ENCODE assay signal across 8 mouse cellular contexts in genomic region chr10:80755291-80756015, GRCm38 (mm10). TPM values are rescaled to one million over a fixed set of nuclear protein-coding genes. Genes with fewer than 3 reads are reported as not detected.
A peak's percentile ranks its signal among the peaks of the same experiment; 100 is the strongest.
DNase-seq lines count a peak whose midpoint lies in the region; ATAC-seq and TF ChIP-seq lines count a peak whose summit lies in the region.

No protein-coding gene starts in this region.

- no peak for DNase-seq in kidney, postnatal 0 days (ENCODE audit: low spot score)
- DNase-seq in kidney, postnatal 36 days, result no peak
- no peak for DNase-seq in intestine, embryonic 14.5 days (ENCODE audit: low spot score)
- DNase-seq in naive thymus-derived CD4-positive, alpha-beta T cell, adult 2 months (ENCODE audit: low read depth), result peak; percentile 52
- DNase-seq in adrenal gland, postnatal 36 days, result no peak
- no peak for DNase-seq in adrenal gland, adult 2 months
- no peak for DNase-seq in left cerebral cortex, adult 8-10 months (ENCODE audit: low spot score in 2 of 2)

- peak overlapping the region; percentile 69 for H3K27ac ChIP-seq in kidney, postnatal 0 days
- peak overlapping the region; percentile 87 for H3K27ac ChIP-seq in embryonic facial prominence, embryonic 13.5 days
- H3K27ac ChIP-seq in intestine, embryonic 14.5 days (ENCODE audit: low read depth), result peak overlapping the region; percentile 74

- under 1% methylated on average over 63 of the region's 75 CpGs for WGBS in kidney, postnatal 0 days
- under 1% methylated on average over 72 of the region's 75 CpGs for WGBS in embryonic facial prominence, embryonic 13.5 days
- WGBS in intestine, embryonic 14.5 days, result under 1% methylated on average over 75 of the region's 75 CpGs

- ATAC-seq in kidney, postnatal 0 days (replicated peaks; ENCODE audit: low FRiP score, low read depth), result no peak
- no peak for ATAC-seq in embryonic facial prominence, embryonic 13.5 days (ENCODE audit: insufficient number of reproducible peaks, insufficient read depth, low FRiP score, low TSS enrichment, low read depth)
- no peak for ATAC-seq in intestine, embryonic 14.5 days (replicated peaks; ENCODE audit: low FRiP score, low TSS enrichment, low read depth)

- no peaks in the 10 kb centered on the region for H3K27me3 ChIP-seq in kidney, postnatal 0 days (ENCODE audit: insufficient read depth, low read length)
- H3K27me3 ChIP-seq in embryonic facial prominence, embryonic 13.5 days, result no peaks in the 10 kb centered on the region
- no peaks in the 10 kb centered on the region for H3K27me3 ChIP-seq in intestine, embryonic 14.5 days (replicated peaks; ENCODE audit: control insufficient read depth, insufficient read depth, low read length)

- TF ChIP-seq CTCF in kidney, postnatal 0 days (IDR thresholded peaks at IDR 0.05; ENCODE audit: low read depth), result no peak

- H3K4me1 ChIP-seq in kidney, postnatal 0 days (replicated peaks; ENCODE audit: insufficient read depth, low read length), result peaks cover 24% of the 10 kb centered on the region
- peaks cover 44% of the 10 kb centered on the region for H3K4me1 ChIP-seq in embryonic facial prominence, embryonic 13.5 days
- H3K4me1 ChIP-seq in intestine, embryonic 14.5 days (replicated peaks; ENCODE audit: control insufficient read depth, insufficient read depth, low read length), result peaks cover 24% of the 10 kb centered on the region

- H3K9ac ChIP-seq in kidney, postnatal 0 days (ENCODE audit: low read depth, low read length), result peak overlapping the region; percentile 83
- H3K9ac ChIP-seq in embryonic facial prominence, embryonic 13.5 days, result peak overlapping the region; percentile 96
- H3K9ac ChIP-seq in intestine, embryonic 14.5 days (ENCODE audit: low read length), result peak overlapping the region; percentile 95

- H3K9me3 ChIP-seq in kidney, postnatal 0 days (replicated peaks; ENCODE audit: low read length), result no peaks in the 10 kb centered on the region
- H3K9me3 ChIP-seq in embryonic facial prominence, embryonic 13.5 days, result no peaks in the 10 kb centered on the region
- H3K9me3 ChIP-seq in intestine, embryonic 14.5 days (ENCODE audit: control insufficient read depth, low read length), result no peaks in the 10 kb centered on the region

- H3K4me2 ChIP-seq in kidney, postnatal 0 days (ENCODE audit: low read length), result peak overlapping the region; percentile 85
- H3K4me2 ChIP-seq in embryonic facial prominence, embryonic 13.5 days, result peak overlapping the region; percentile 96
- peak overlapping the region; percentile 100 for H3K4me2 ChIP-seq in intestine, embryonic 14.5 days (ENCODE audit: low read length)

- no peaks in the 10 kb centered on the region for H3K36me3 ChIP-seq in kidney, postnatal 0 days (ENCODE audit: insufficient read depth, low read length)
- H3K36me3 ChIP-seq in embryonic facial prominence, embryonic 13.5 days, result no peaks in the 10 kb centered on the region
- no peaks in the 10 kb centered on the region for H3K36me3 ChIP-seq in intestine, embryonic 14.5 days (ENCODE audit: control insufficient read depth, insufficient read depth, low read length)

- peak overlapping the region; percentile 86 for H3K4me3 ChIP-seq in kidney, postnatal 0 days (replicated peaks; ENCODE audit: low read depth, low read length)
- H3K4me3 ChIP-seq in embryonic facial prominence, embryonic 13.5 days, result peak overlapping the region; percentile 95
- H3K4me3 ChIP-seq in intestine, embryonic 14.5 days (ENCODE audit: low read depth, low read length), result peak overlapping the region; percentile 93

RNA-seq across cellular contexts. Expression of gene Dot1l, which starts 0.4 kb away (rescaled TPM):
- 9.7 and 9.9 TPM in 2 replicates for polyA plus RNA-seq in kidney, postnatal 0 days (2015; fragmentation: Nextera tagmentation; extraction: Ambion mirVana)
- 17.9 and 18.5 TPM in 2 replicates for polyA plus RNA-seq in embryonic facial prominence, embryonic 13.5 days (2015; fragmentation: Nextera tagmentation; extraction: Ambion mirVana)
- 21.1 and 22.7 TPM in 2 replicates for polyA plus RNA-seq in intestine, embryonic 14.5 days (2014; fragmentation: Nextera tagmentation; extraction: Ambion mirVana)
- 10 to 100 TPM; 53.2 to 64.6 TPM for total RNA-seq in adrenal gland, postnatal 36 days (2021)
- total RNA-seq in adrenal gland, adult 2 months (2021), result 10 to 100 TPM; 31.7 to 80.6 TPM
- 109 and 170 TPM in 2 replicates for polyA plus RNA-seq in adrenal gland, adult 2 months (2012; rRNA removed)
- 10 to 100 TPM; 39.0 to 53.1 (median 41.5) TPM for total RNA-seq in left cerebral cortex, adult 8-10 months (2022)

RNA-seq across cellular contexts. Expression of gene Ap3d1, which starts 13.4 kb away (rescaled TPM):
- polyA plus RNA-seq in kidney, postnatal 0 days (2015; fragmentation: Nextera tagmentation; extraction: Ambion mirVana), result 54.2 and 58.3 TPM in 2 replicates
- 73.3 and 73.5 TPM in 2 replicates for polyA plus RNA-seq in embryonic facial prominence, embryonic 13.5 days (2015; fragmentation: Nextera tagmentation; extraction: Ambion mirVana)
- polyA plus RNA-seq in intestine, embryonic 14.5 days (2014; fragmentation: Nextera tagmentation; extraction: Ambion mirVana), result 74.1 and 77.4 TPM in 2 replicates
- 10 to 100 TPM; 80.3 to 99.6 TPM for total RNA-seq in adrenal gland, postnatal 36 days (2021)
- 100 to 1,000 TPM in 1 of 2 experiments, 10 to 100 TPM in 1; 85.6 to 104 TPM for total RNA-seq in adrenal gland, adult 2 months (2021)
- 98.1 and 131 TPM in 2 replicates for polyA plus RNA-seq in adrenal gland, adult 2 months (2012; rRNA removed)
- total RNA-seq in left cerebral cortex, adult 8-10 months (2022), result 100 to 1,000 TPM; 126 to 147 (median 139) TPM

RNA-seq across cellular contexts. Expression of gene Sf3a2, which starts 42.5 kb away (rescaled TPM):
- polyA plus RNA-seq in kidney, postnatal 0 days (2015; fragmentation: Nextera tagmentation; extraction: Ambion mirVana), result 57.1 and 61.9 TPM in 2 replicates
- polyA plus RNA-seq in embryonic facial prominence, embryonic 13.5 days (2015; fragmentation: Nextera tagmentation; extraction: Ambion mirVana), result 75.6 and 78.9 TPM in 2 replicates
- 85.4 and 89.3 TPM in 2 replicates for polyA plus RNA-seq in intestine, embryonic 14.5 days (2014; fragmentation: Nextera tagmentation; extraction: Ambion mirVana)
- total RNA-seq in adrenal gland, postnatal 36 days (2021), result 10 to 100 TPM; 51.4 to 55.6 TPM
- 10 to 100 TPM; 53.6 to 58.7 TPM for total RNA-seq in adrenal gland, adult 2 months (2021)
- polyA plus RNA-seq in adrenal gland, adult 2 months (2012; rRNA removed), result 103 and 104 TPM in 2 replicates
- 10 to 100 TPM; 35.5 to 53.7 (median 46.1) TPM for total RNA-seq in left cerebral cortex, adult 8-10 months (2022)

RNA-seq across cellular contexts. Expression of gene Plekhj1, which starts 43.0 kb away (rescaled TPM):
- 83.7 and 86.6 TPM in 2 replicates for polyA plus RNA-seq in kidney, postnatal 0 days (2015; fragmentation: Nextera tagmentation; extraction: Ambion mirVana)
- polyA plus RNA-seq in embryonic facial prominence, embryonic 13.5 days (2015; fragmentation: Nextera tagmentation; extraction: Ambion mirVana), result 118 and 125 TPM in 2 replicates
- 125 TPM in 2 replicates for polyA plus RNA-seq in intestine, embryonic 14.5 days (2014; fragmentation: Nextera tagmentation; extraction: Ambion mirVana)
- total RNA-seq in adrenal gland, postnatal 36 days (2021), result 10 to 100 TPM; 84.6 to 86.8 TPM
- total RNA-seq in adrenal gland, adult 2 months (2021), result 10 to 100 TPM; 72.2 to 83.6 TPM
- polyA plus RNA-seq in adrenal gland, adult 2 months (2012; rRNA removed), result 81.1 and 102 TPM in 2 replicates
- 10 to 100 TPM; 61.3 to 74.5 (median 66.4) TPM for total RNA-seq in left cerebral cortex, adult 8-10 months (2022)

RNA-seq across cellular contexts. Expression of gene Amh, which starts 49.6 kb away (rescaled TPM):
- 0.09 TPM in 1 of 2 replicates, not detected in the other for polyA plus RNA-seq in kidney, postnatal 0 days (2015; fragmentation: Nextera tagmentation; extraction: Ambion mirVana)
- polyA plus RNA-seq in embryonic facial prominence, embryonic 13.5 days (2015; fragmentation: Nextera tagmentation; extraction: Ambion mirVana), result not detected in 2 replicates
- polyA plus RNA-seq in intestine, embryonic 14.5 days (2014; fragmentation: Nextera tagmentation; extraction: Ambion mirVana), result 0.11 TPM in 1 of 2 replicates, not detected in the other
- total RNA-seq in adrenal gland, postnatal 36 days (2021), result under 1 TPM; 0.40 to 0.83 TPM
- under 1 TPM; 0.73 to 0.95 TPM for total RNA-seq in adrenal gland, adult 2 months (2021)
- polyA plus RNA-seq in adrenal gland, adult 2 months (2012; rRNA removed), result 1.7 and 2.1 TPM in 2 replicates
- total RNA-seq in left cerebral cortex, adult 8-10 months (2022), result 1 to 10 TPM; 1.1 to 2.2 (median 1.7) TPM
